Mouse (Mus musculus) liver, embryonic 14.5 days (tissue): ENCODE data around the gene Espl1.

ENCODE experiments used
- CTCF ChIP-seq: IDR thresholded peaks from 2 replicates; pipeline ENCODE4 v1.5.1; 2016; ENCODE audit warnings: antibody characterized with exemption, low read depth, control low read depth
- EP300 ChIP-seq: IDR thresholded peaks from 2 replicates; pipeline ENCODE4 v1.6.1; 2016; ENCODE audit warnings: antibody characterized with exemption, low read depth

DNA sequence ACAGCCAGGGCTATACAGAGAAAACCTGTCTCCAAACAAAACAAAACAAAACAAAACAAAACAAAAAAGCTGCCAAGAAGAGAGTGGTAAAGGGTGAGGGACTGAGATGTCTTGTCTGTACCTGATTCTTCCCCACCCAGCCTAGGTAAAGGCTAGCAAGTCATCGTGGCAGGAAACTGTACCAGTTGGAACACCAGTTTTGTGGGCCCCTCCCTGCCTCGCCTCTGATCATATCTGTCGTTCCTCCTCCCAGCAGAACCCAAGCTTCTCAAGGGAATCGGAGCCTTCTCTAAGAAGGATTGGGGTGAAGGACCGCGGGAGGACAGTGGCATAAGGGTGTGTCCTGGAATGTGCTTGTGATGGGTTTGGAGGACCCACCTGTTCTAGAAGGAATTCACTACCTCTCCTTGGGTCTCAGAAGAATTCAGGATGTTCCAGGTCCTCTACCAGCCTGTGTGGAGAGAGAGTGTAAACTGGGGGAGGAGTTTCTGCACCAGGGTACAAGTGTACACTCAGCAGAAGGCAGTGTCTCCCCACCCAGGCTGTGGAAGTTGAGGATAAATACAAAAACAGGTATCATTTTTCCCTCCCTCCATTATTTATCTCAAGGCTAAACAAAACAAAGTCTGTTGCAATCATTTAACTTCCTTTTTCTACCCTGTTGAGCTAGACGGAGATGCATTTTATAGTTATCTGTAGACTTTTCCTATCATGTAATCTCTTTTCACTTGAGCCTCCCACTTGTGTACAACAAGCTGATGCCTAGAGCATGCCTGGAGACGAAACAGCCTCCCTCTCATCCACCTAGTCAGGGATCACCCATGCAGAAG, 13.4 kb upstream of the Espl1 start:
- no peak for TF ChIP-seq CTCF
- TF ChIP-seq EP300: no peak
